Mouse (Mus musculus) embryonic facial prominence, embryonic 14.5 days (tissue): ENCODE data around the gene Slc7a14. TPM values are rescaled to one million over a fixed set of nuclear protein-coding genes. Genes with fewer than 3 reads are reported as not detected.

ENCODE experiments used
- ATAC-seq: fragments of 200-750 bp; cut with Nextera tagmentation; 2 replicates; pipeline ENCODE4 v1.8.0; 2017; ENCODE audit warnings: low read depth, moderate number of reproducible peaks, moderate TSS enrichment
- DNase-seq: peaks from one replicate; pipeline ENCODE4 v3.0.0-alpha.2; 2015; ENCODE audit warnings: low spot score
- H3K27ac ChIP-seq: fragments of 300-500 bp; sonication (generic); replicated peaks from 2 replicates; pipeline ENCODE4 v1.5.1; 2014; ENCODE audit warnings: low read depth, mild to moderate bottlenecking, low read length, moderate library complexity
- H3K27me3 ChIP-seq: fragments of 300-500 bp; sonication (generic); replicated peaks from 2 replicates; pipeline ENCODE4 v1.6.1; 2014; ENCODE audit warnings: low read length; ENCODE audit not compliant: control insufficient read depth, insufficient read depth
- H3K36me3 ChIP-seq: fragments of 300-500 bp; sonication (generic); 2 replicates; pipeline ENCODE4 v1.6.1; 2014; ENCODE audit warnings: low read length, mixed read lengths; ENCODE audit not compliant: control insufficient read depth, insufficient read depth
- H3K4me1 ChIP-seq: fragments of 300-500 bp; sonication (generic); 2 replicates; pipeline ENCODE4 v1.6.1; 2014; ENCODE audit warnings: antibody characterized with exemption, low read length; ENCODE audit not compliant: control insufficient read depth, insufficient read depth
- H3K4me2 ChIP-seq: fragments of 300-500 bp; sonication (generic); 2 replicates; pipeline ENCODE4 v1.6.1; 2014; ENCODE audit warnings: low read depth, mild to moderate bottlenecking, low read length, moderate library complexity, mixed read lengths
- H3K4me3 ChIP-seq: fragments of 300-500 bp; sonication (generic); 2 replicates; pipeline ENCODE4 v1.5.1; 2014; ENCODE audit warnings: low read depth, mild to moderate bottlenecking, low read length
- H3K9ac ChIP-seq: fragments of 300-500 bp; sonication (generic); 2 replicates; pipeline ENCODE4 v1.6.1; 2014; ENCODE audit warnings: low read depth, mild to moderate bottlenecking, low read length, moderate library complexity, mixed read lengths
- H3K9me3 ChIP-seq: fragments of 300-500 bp; sonication (generic); 2 replicates; pipeline ENCODE4 v1.6.1; 2016; ENCODE audit warnings: low read length; ENCODE audit not compliant: control insufficient read depth
- WGBS: fragments of 180-500 bp; shearing (Covaris S2); extraction: QIAGEN DNeasy Blood & Tissue Kit; methylation state at CpG from one replicate; pipeline ENCODE4 v1.1.7; 2014; 5-methylcytosine and 5-hydroxymethylcytosine counted together
- polyA plus RNA-seq: library from polyadenylated mRNA; unstranded; fragments of >200 nt; fragmentation: Nextera tagmentation; extraction: Ambion mirVana; gene quantifications from 2 replicates; pipeline ENCODE4 v1.2.1, GENCODE M21; 2014

Slc7a14 gene
- polyA plus RNA-seq, 1 experiment from 2014 or later: 0.43 TPM

DNA sequence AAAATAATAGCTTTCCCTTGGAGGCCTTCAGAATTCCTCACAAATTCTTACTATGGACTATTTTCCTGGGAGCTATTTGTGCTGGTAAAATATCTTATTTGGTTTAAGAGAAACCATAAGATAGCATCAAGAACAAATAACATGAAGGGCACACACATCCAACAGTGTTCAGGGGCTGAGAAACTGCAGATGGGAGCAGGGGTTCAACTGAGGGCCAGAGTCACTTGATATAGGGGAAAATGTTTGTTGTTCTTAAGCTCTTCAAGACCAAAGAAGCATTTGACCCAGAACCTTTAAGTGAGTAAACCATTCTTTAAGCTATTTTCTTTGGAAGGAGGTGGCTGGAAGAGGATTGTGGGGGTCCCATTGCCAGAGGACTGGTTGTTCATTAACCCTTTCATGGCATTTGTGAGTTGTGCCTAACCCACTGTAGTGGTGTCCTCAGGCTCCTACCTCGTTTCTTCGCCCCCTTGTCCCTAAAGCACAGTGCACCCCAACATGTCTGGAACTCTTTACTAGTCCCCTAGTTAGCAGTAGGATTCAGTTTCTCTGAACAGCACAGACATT, 76.3 kb downstream of the Slc7a14 start:
- ATAC-seq: peak; percentile 69; the same call in 1 of the 2 replicates
- WGBS: 77% methylated on average over 2 of the region's 2 CpGs

GRCm38 (mm10) chr3:31229281-31229680, 80.9 kb downstream of the Slc7a14 start:
- no peaks in the 10 kb centered on the region for H3K27me3 ChIP-seq
- 0 out of 2 replicates have a peak, but pooled peaks cover 4% of the 10 kb centered on the region for H3K4me1 ChIP-seq
- no peak overlapping the region for H3K9ac ChIP-seq
- ATAC-seq (no peak), DNase-seq (no peak)
- H3K27ac ChIP-seq: no peak overlapping the region
- no peak overlapping the region for H3K4me3 ChIP-seq
- H3K9me3 ChIP-seq: no peaks in the 10 kb centered on the region
- WGBS: 71% methylated on average over 5 of the region's 5 CpGs
- no peak overlapping the region for H3K4me2 ChIP-seq
- no peaks in the 10 kb centered on the region for H3K36me3 ChIP-seq

More for the DNA sequence above, 76.3 kb downstream of the Slc7a14 start:
- H3K4me3 ChIP-seq: no peak overlapping the region
- peak; percentile 71 for DNase-seq
- H3K4me1 ChIP-seq: peaks cover 14% of the 10 kb centered on the region; the same call in 1 of the 2 replicates
- no peak overlapping the region for H3K4me2 ChIP-seq
- H3K9ac ChIP-seq: no peak overlapping the region
- no peaks in the 10 kb centered on the region for H3K36me3 ChIP-seq
- no peak overlapping the region for H3K27ac ChIP-seq
- H3K9me3 ChIP-seq: no peaks in the 10 kb centered on the region
- no peaks in the 10 kb centered on the region for H3K27me3 ChIP-seq

GRCm38 (mm10) chr3:31228487-31228886, 81.7 kb downstream of the Slc7a14 start:
- no peak overlapping the region for H3K4me2 ChIP-seq
- H3K4me1 ChIP-seq: no peaks in the 10 kb centered on the region
- H3K4me3 ChIP-seq: no peak overlapping the region
- 77% methylated on average over 2 of the region's 2 CpGs for WGBS
- no peaks in the 10 kb centered on the region for H3K9me3 ChIP-seq
- H3K27me3 ChIP-seq: no peaks in the 10 kb centered on the region
- no peak overlapping the region for H3K27ac ChIP-seq
- no peak for ATAC-seq
- no peak for DNase-seq
- no peak overlapping the region for H3K9ac ChIP-seq
- no peaks in the 10 kb centered on the region for H3K36me3 ChIP-seq

GRCm38 (mm10) chr3:31223551-31223950, 86.6 kb downstream of the Slc7a14 start:
- H3K4me3 ChIP-seq: no peak overlapping the region
- no peak overlapping the region for H3K27ac ChIP-seq
- no peak overlapping the region for H3K4me2 ChIP-seq
- no peak for DNase-seq
- no peaks in the 10 kb centered on the region for H3K4me1 ChIP-seq
- no peaks in the 10 kb centered on the region for H3K9me3 ChIP-seq
- no peaks in the 10 kb centered on the region for H3K36me3 ChIP-seq
- no peaks in the 10 kb centered on the region for H3K27me3 ChIP-seq
- WGBS: 98% methylated on average over 14 of the region's 17 CpGs
- H3K9ac ChIP-seq: no peak overlapping the region
- ATAC-seq: no peak

DNA sequence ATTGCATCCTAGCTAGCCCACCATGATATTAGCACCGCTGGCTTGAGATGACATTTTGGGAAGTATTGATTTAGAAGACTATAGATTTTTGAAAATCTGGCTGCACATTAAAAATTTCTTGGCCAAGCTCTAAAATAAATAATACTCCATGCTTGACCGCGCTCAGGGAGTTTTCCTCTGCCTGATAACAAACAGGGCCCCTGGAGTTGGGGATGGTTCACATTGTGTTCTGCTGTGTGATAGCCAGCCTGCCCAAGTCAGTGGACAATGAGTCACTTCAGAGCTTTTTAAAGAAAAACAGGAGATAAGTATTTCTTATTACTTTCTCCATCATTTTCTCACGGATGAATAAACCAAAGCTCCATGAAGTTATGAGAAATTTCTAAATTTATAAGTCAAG, 90.1 kb downstream of the Slc7a14 start:
- H3K4me3 ChIP-seq: no peak overlapping the region
- no peaks in the 10 kb centered on the region for H3K36me3 ChIP-seq
- no peak overlapping the region for H3K27ac ChIP-seq
- no peaks in the 10 kb centered on the region for H3K27me3 ChIP-seq
- H3K9me3 ChIP-seq: no peaks in the 10 kb centered on the region
- no peak overlapping the region for H3K9ac ChIP-seq
- 86% methylated on average over 4 of the region's 4 CpGs for WGBS
- H3K4me2 ChIP-seq: no peak overlapping the region
- peaks cover 3% of the 10 kb centered on the region; the same call in 1 of the 2 replicates for H3K4me1 ChIP-seq
- ATAC-seq (no peak), DNase-seq (no peak)

- 82% methylated on average over 7 of the region's 7 CpGs for WGBS
- H3K27me3 ChIP-seq: no peaks in the 10 kb centered on the region
- no peaks in the 10 kb centered on the region for H3K36me3 ChIP-seq
- peaks cover 3% of the 10 kb centered on the region; the same call in 1 of the 2 replicates for H3K4me1 ChIP-seq
- no peak for ATAC-seq
- H3K27ac ChIP-seq: no peak overlapping the region
- H3K9me3 ChIP-seq: no peaks in the 10 kb centered on the region
- no peak overlapping the region for H3K4me2 ChIP-seq
- H3K4me3 ChIP-seq: no peak overlapping the region
- DNase-seq: no peak
- no peak overlapping the region for H3K9ac ChIP-seq
Observed at GRCm38 (mm10) chr3:31219483-31219882, 90.7 kb downstream of the Slc7a14 start.

- WGBS: 45% methylated on average over 10 of the region's 10 CpGs
- H3K9ac ChIP-seq: no peak overlapping the region
- H3K4me2 ChIP-seq: no peak overlapping the region
- peaks cover 7% of the 10 kb centered on the region for H3K4me1 ChIP-seq
- no peaks in the 10 kb centered on the region for H3K36me3 ChIP-seq
- peak; percentile 17 for DNase-seq
- H3K4me3 ChIP-seq: no peak overlapping the region
- H3K27ac ChIP-seq: no peak overlapping the region
- ATAC-seq: peak; percentile 34; the same call in 1 of the 2 replicates
- H3K9me3 ChIP-seq: no peaks in the 10 kb centered on the region
- H3K27me3 ChIP-seq: no peaks in the 10 kb centered on the region
Observed at GRCm38 (mm10) chr3:31217523-31217922, 92.7 kb downstream of the Slc7a14 start.

DNA sequence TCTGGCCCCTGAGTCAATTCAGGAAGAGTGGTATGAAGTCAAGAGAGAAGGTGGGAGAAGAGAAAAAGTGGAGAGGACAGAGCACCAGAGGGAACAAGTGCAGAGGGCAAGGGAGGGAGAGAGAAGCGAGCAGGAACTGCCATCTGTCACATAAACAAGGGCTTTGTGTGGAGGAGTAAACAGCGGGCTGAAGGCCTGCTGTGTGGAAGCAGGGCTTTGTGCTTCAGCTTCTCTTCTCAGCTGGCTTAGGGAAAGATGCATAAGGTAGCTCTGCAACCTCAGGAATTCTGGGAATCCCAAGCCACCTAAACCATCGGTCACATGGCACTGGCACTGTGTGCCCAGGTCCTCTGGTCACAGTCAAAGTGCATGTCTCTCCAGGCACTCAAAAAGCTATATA, 96.4 kb downstream of the Slc7a14 start:
- Histone ChIP-seq H3K27ac (no peak overlapping the region; the same call in 1 of the 2 replicates), H3K4me2 (no peak overlapping the region), H3K4me1 (peaks cover 19% of the 10 kb centered on the region), H3K4me3 (no peak overlapping the region), H3K27me3 (no peaks in the 10 kb centered on the region), H3K36me3 (no peaks in the 10 kb centered on the region), H3K9me3 (no peaks in the 10 kb centered on the region), H3K9ac (no peak overlapping the region)
- WGBS: 34% methylated on average over 3 of the region's 3 CpGs
- DNase-seq (no peak), ATAC-seq (no peak)
